Mouse (Mus musculus) neural tube, embryonic 12.5 days (tissue): Measurements from ENCODE around the gene Elovl7. TPM values are rescaled to one million over a fixed set of nuclear protein-coding genes. Genes with fewer than 3 reads are reported as not detected.

Experiments
- ATAC-seq: fragments of 200-750 bp; cut with Nextera tagmentation; 2 replicates; pipeline ENCODE4 v1.8.0; 2017; ENCODE audit warnings: low read depth, mild to moderate bottlenecking, moderate TSS enrichment, moderate library complexity; ENCODE audit not compliant: low FRiP score
- H3K27ac ChIP-seq: fragments of 300-500 bp; sonication (generic); 2 replicates; pipeline ENCODE4 v1.5.1; 2016
- H3K27me3 ChIP-seq: fragments of 300-500 bp; sonication (generic); replicated peaks from 2 replicates; pipeline ENCODE4 v1.6.1; 2016; ENCODE audit warnings: mild to moderate bottlenecking
- H3K36me3 ChIP-seq: fragments of 300-500 bp; sonication (generic); 2 replicates; pipeline ENCODE4 v1.6.1; 2016; ENCODE audit warnings: mild to moderate bottlenecking
- H3K4me1 ChIP-seq: fragments of 300-500 bp; sonication (generic); 2 replicates; pipeline ENCODE4 v1.6.1; 2016
- H3K4me2 ChIP-seq: fragments of 300-500 bp; sonication (generic); replicated peaks from 2 replicates; pipeline ENCODE4 v1.6.1; 2016; ENCODE audit warnings: mild to moderate bottlenecking
- H3K4me3 ChIP-seq: fragments of 300-500 bp; sonication (generic); 2 replicates; pipeline ENCODE4 v1.5.1; 2016
- H3K9ac ChIP-seq: fragments of 300-500 bp; sonication (generic); 2 replicates; pipeline ENCODE4 v1.6.1; 2016; ENCODE audit warnings: mild to moderate bottlenecking
- H3K9me3 ChIP-seq: fragments of 300-500 bp; sonication (generic); 2 replicates; pipeline ENCODE4 v1.6.1; 2016; ENCODE audit warnings: mild to moderate bottlenecking
- WGBS: fragments of 180-500 bp; shearing (Covaris S2); methylation state at CpG from one replicate; pipeline ENCODE4 v1.1.7; 2016; 5-methylcytosine and 5-hydroxymethylcytosine counted together
- polyA plus RNA-seq: library from polyadenylated mRNA; unstranded; fragments of >200 nt; fragmentation: Nextera tagmentation; extraction: Ambion mirVana; gene quantifications from 2 replicates; pipeline ENCODE4 v1.2.1, GENCODE M21; 2016

The Elovl7 gene
- polyA plus RNA-seq = 1.2 and 1.5 TPM in 2 replicates

GRCm38 (mm10) chr13:108214081-108214484 lies at the start of gene Elovl7:
Gene Elovl7, plus strand, starts transcription at chr13:108214404.
- peak; percentile 90 for ATAC-seq
- Histone ChIP-seq H3K27ac (no peak within 1 kb of the TSS), H3K4me1 (peaks cover 12% of the 10 kb centered on the region), H3K4me2 (peak within 1 kb of the TSS; percentile 100), H3K4me3 (peak within 1 kb of the TSS; percentile 75), H3K27me3 (peaks cover 40% of the 10 kb centered on the region), H3K9ac (peak within 1 kb of the TSS; percentile 69), H3K36me3 (no peaks in the 10 kb centered on the region), H3K9me3 (no peaks in the 10 kb centered on the region)
- under 1% methylated on average over 40 of the region's 40 CpGs for WGBS

- Histone ChIP-seq H3K9ac (no peak overlapping the region), H3K4me2 (no peak overlapping the region), H3K4me3 (no peak overlapping the region), H3K27me3 (no peaks in the 10 kb centered on the region), H3K27ac (no peak overlapping the region), H3K9me3 (no peaks in the 10 kb centered on the region), H3K36me3 (peaks cover 8% of the 10 kb centered on the region; the same call in 1 of the 2 replicates), H3K4me1 (peaks cover 2% of the 10 kb centered on the region; the same call in 1 of the 2 replicates)
- WGBS = 93% methylated on average over 3 of the region's 3 CpGs
- no peak for ATAC-seq
Measured at GRCm38 (mm10) chr13:108164621-108165020, 49.6 kb upstream of the Elovl7 start.

- no peaks in the 10 kb centered on the region for H3K27me3 ChIP-seq
- no peak for ATAC-seq
- no peak overlapping the region for H3K4me3 ChIP-seq
- H3K27ac ChIP-seq = no peak overlapping the region
- no peaks in the 10 kb centered on the region for H3K4me1 ChIP-seq
- no peaks in the 10 kb centered on the region for H3K9me3 ChIP-seq
- 93% methylated on average over 1 of the region's 1 CpGs for WGBS
- no peak overlapping the region for H3K4me2 ChIP-seq
- peaks cover 30% of the 10 kb centered on the region for H3K36me3 ChIP-seq
- H3K9ac ChIP-seq = no peak overlapping the region
Measured at GRCm38 (mm10) chr13:108170002-108170401, 44.2 kb upstream of the Elovl7 start.

DNA sequence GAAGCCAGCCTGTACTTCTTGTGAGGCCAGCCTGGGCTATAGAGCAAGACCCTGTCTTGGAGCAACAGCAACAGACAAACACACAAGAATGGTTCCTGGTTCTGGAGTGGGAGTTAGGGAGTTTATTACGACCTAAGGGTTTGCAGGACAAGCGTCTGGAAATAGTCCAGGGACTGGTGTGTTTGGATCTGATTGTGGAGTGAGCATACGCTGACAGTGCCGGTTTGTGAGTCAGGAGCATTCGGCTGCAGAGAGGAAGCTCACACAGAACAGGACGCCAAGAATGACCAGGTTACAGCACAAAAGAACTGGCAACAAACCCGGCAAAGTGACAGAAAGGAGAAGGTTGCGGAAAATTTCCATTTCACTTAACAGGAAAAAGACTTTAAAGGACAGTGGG lies 43.7 kb upstream of the Elovl7 start:
- H3K4me2 ChIP-seq = no peak overlapping the region
- H3K36me3 ChIP-seq = peaks cover 30% of the 10 kb centered on the region
- 90% methylated on average over 8 of the region's 8 CpGs for WGBS
- no peak overlapping the region for H3K9ac ChIP-seq
- no peaks in the 10 kb centered on the region for H3K9me3 ChIP-seq
- no peak overlapping the region for H3K4me3 ChIP-seq
- no peak overlapping the region for H3K27ac ChIP-seq
- no peaks in the 10 kb centered on the region for H3K27me3 ChIP-seq
- no peaks in the 10 kb centered on the region for H3K4me1 ChIP-seq
- no peak for ATAC-seq

- H3K9me3 ChIP-seq = no peaks in the 10 kb centered on the region
- no peak overlapping the region for H3K4me3 ChIP-seq
- H3K36me3 ChIP-seq = peaks cover 52% of the 10 kb centered on the region
- H3K27me3 ChIP-seq = no peaks in the 10 kb centered on the region
- no peak for ATAC-seq
- no peak overlapping the region for H3K27ac ChIP-seq
- 90% methylated on average over 8 of the region's 8 CpGs for WGBS
- no peak overlapping the region for H3K9ac ChIP-seq
- H3K4me1 ChIP-seq = no peaks in the 10 kb centered on the region
- H3K4me2 ChIP-seq = no peak overlapping the region
Measured at GRCm38 (mm10) chr13:108179618-108180017, 34.6 kb upstream of the Elovl7 start.

- H3K4me2 ChIP-seq = no peak overlapping the region
- no peaks in the 10 kb centered on the region for H3K9me3 ChIP-seq
- 83% methylated on average over 5 of the region's 5 CpGs for WGBS
- no peak overlapping the region for H3K27ac ChIP-seq
- ATAC-seq = no peak
- H3K4me3 ChIP-seq = no peak overlapping the region
- H3K9ac ChIP-seq = no peak overlapping the region
- peaks cover 60% of the 10 kb centered on the region for H3K36me3 ChIP-seq
- H3K4me1 ChIP-seq = no peaks in the 10 kb centered on the region
- no peaks in the 10 kb centered on the region for H3K27me3 ChIP-seq
Measured at GRCm38 (mm10) chr13:108180821-108181220, 33.4 kb upstream of the Elovl7 start.

- ATAC-seq = no peak
- H3K4me3 ChIP-seq = no peak overlapping the region
- H3K4me2 ChIP-seq = no peak overlapping the region
- H3K9me3 ChIP-seq = no peaks in the 10 kb centered on the region
- no peaks in the 10 kb centered on the region for H3K27me3 ChIP-seq
- H3K9ac ChIP-seq = no peak overlapping the region
- H3K36me3 ChIP-seq = peaks cover 48% of the 10 kb centered on the region
- no peaks in the 10 kb centered on the region for H3K4me1 ChIP-seq
- H3K27ac ChIP-seq = no peak overlapping the region
Measured at GRCm38 (mm10) chr13:108184743-108185255, 29.4 kb upstream of the Elovl7 start.

- Histone ChIP-seq H3K9ac (no peak overlapping the region), H3K9me3 (no peaks in the 10 kb centered on the region), H3K4me1 (no peaks in the 10 kb centered on the region), H3K4me2 (no peak overlapping the region), H3K36me3 (peaks cover 47% of the 10 kb centered on the region), H3K27me3 (no peaks in the 10 kb centered on the region), H3K27ac (no peak overlapping the region), H3K4me3 (no peak overlapping the region)
- no peak for ATAC-seq
- 94% methylated on average over 3 of the region's 3 CpGs for WGBS
Measured at GRCm38 (mm10) chr13:108185530-108185929, 28.7 kb upstream of the Elovl7 start.

- Histone ChIP-seq H3K27ac (no peak overlapping the region), H3K9me3 (no peaks in the 10 kb centered on the region), H3K9ac (no peak overlapping the region), H3K4me1 (no peaks in the 10 kb centered on the region), H3K36me3 (peaks cover 30% of the 10 kb centered on the region), H3K4me3 (no peak overlapping the region), H3K27me3 (no peaks in the 10 kb centered on the region), H3K4me2 (no peak overlapping the region)
- ATAC-seq = no peak
- WGBS = 92% methylated on average over 4 of the region's 4 CpGs
Measured at GRCm38 (mm10) chr13:108187994-108188393, 26.2 kb upstream of the Elovl7 start.

DNA sequence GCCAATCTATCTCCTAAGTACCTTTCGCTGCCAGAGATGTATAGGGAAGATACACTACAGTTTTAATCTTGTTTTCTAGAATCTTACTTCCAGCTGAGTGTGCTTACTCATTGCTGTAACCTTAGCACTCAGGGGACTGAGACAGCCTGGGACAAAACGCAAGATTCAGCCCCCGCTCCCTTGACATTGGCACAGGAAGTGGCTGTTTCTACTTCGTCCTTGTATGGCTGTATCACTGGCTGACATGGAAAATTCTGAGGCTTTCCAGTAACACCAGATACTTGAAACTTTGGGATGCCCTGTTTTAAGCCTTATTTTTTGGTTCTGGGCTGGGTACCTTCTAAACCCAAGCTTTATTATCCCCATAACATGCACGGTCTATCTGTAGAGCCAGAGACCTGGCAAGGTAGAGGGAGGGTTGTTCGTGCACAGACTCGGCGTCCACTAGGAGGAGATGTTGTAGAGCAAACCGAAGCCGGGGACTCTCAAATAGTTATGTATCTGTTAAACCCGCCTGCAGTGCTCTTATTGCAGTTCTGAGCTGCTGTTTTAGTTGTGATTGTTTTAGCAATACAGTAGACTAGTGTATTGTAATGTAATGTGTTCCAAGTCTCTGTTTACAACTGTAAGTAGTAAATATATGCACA lies 23.0 kb upstream of the Elovl7 start:
- Histone ChIP-seq H3K27ac (no peak overlapping the region), H3K9me3 (no peaks in the 10 kb centered on the region), H3K9ac (no peak overlapping the region), H3K4me1 (no peaks in the 10 kb centered on the region), H3K4me3 (no peak overlapping the region), H3K36me3 (peaks cover 25% of the 10 kb centered on the region; the same call in 1 of the 2 replicates), H3K27me3 (no peaks in the 10 kb centered on the region), H3K4me2 (no peak overlapping the region)
- no peak for ATAC-seq
- 62% methylated on average over 11 of the region's 11 CpGs for WGBS

DNA sequence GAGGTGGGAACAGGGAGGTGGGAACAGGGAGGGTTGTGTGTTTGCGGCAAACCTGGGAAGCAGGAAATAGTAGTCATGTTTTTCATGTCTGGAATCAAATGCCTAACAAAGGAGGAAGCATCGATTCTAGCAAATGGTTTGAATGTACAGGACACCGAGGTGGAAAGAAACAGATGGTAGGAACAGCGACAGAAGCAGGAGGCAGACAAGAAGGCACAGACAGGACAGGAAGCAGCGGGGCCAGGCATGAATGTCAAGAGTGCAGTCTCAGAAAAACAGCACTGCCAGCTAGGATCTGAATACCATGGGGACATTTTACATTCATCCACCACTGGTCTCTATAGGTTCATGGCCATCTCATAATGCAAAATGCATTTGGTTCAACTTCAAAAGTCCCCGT lies 18.7 kb upstream of the Elovl7 start:
- Histone ChIP-seq H3K9ac (no peak overlapping the region), H3K27me3 (no peaks in the 10 kb centered on the region), H3K9me3 (no peaks in the 10 kb centered on the region), H3K4me3 (no peak overlapping the region), H3K27ac (no peak overlapping the region), H3K4me1 (no peaks in the 10 kb centered on the region), H3K4me2 (no peak overlapping the region), H3K36me3 (peaks cover 17% of the 10 kb centered on the region; the same call in 1 of the 2 replicates)
- WGBS = 90% methylated on average over 6 of the region's 6 CpGs
- no peak for ATAC-seq

GRCm38 (mm10) chr13:108204857-108205256 lies 9.3 kb upstream of the Elovl7 start:
- Histone ChIP-seq H3K4me1 (no peaks in the 10 kb centered on the region), H3K9ac (no peak overlapping the region), H3K4me3 (no peak overlapping the region), H3K9me3 (no peaks in the 10 kb centered on the region), H3K27ac (no peak overlapping the region), H3K4me2 (no peak overlapping the region), H3K27me3 (no peaks in the 10 kb centered on the region), H3K36me3 (no peaks in the 10 kb centered on the region)
- 86% methylated on average over 3 of the region's 3 CpGs for WGBS
- no peak for ATAC-seq

DNA sequence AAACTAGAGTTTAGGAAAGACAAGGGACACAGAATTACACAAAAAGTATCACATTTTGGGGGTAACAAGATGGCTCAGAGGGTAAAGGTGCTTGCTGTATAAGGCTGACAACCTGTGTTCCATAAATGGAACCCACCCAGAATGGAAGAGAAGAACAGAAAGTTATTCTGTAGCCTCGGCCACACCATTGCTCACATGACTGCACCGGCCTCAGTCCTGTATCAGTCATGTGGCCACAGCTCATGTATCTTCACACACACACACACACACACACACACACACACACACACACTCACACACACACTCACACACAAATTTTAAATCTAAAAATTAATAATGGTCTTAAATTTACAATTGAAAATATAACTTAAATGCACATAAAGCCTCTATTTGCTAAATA lies 6.8 kb upstream of the Elovl7 start:
- Histone ChIP-seq H3K4me2 (no peak overlapping the region), H3K36me3 (no peaks in the 10 kb centered on the region), H3K27me3 (no peaks in the 10 kb centered on the region), H3K9me3 (no peaks in the 10 kb centered on the region), H3K4me3 (no peak overlapping the region), H3K27ac (no peak overlapping the region), H3K4me1 (no peaks in the 10 kb centered on the region), H3K9ac (no peak overlapping the region)
- no peak for ATAC-seq
- WGBS = 90% methylated on average over 2 of the region's 2 CpGs
